Mouse (Mus musculus) neutrophil, adult 5-6 weeks (primary cell): ENCODE measurements around the gene Nol4l. TPM values are rescaled to one million over a fixed set of nuclear protein-coding genes. Genes with fewer than 3 reads are reported as not detected.
A peak's percentile ranks its signal among the peaks of the same experiment; 100 is the strongest.

ENCODE experiments used
- ATAC-seq: fragments of 151-379, 151-347 bp; 2 replicates; pipeline ENCODE4 v1.8.0; 2017; ENCODE audit warnings: mild to moderate bottlenecking, moderate TSS enrichment; ENCODE audit not compliant: insufficient number of reproducible peaks, poor library complexity, low FRiP score, severe bottlenecking; ENCODE audit errors: extremely low read depth
- total RNA-seq: library from RNA; stranded (forward); fragments of 200-1000 nt; gene quantifications from 2 replicates; pipeline ENCODE4 v1.2.3, GENCODE M21; 2017

Nol4l gene
- total RNA-seq, 1 experiment from 2014 or later, result 2.0 TPM

- ATAC-seq, result no peak
These were observed 37.0 kb downstream of the Nol4l start, which contains the start of gene 4930404H24Rik for GRCm38 (mm10) chr2:153492573-153493392. Gene 4930404H24Rik, plus strand, starts transcription at chr2:153492790.

GRCm38 (mm10) chr2:153492179-153492517 lies 37.6 kb downstream of the Nol4l start:
- ATAC-seq, result no peak

GRCm38 (mm10) chr2:153491512-153492178 lies 38.1 kb downstream of the Nol4l start:
- ATAC-seq, result no peak

- no peak for ATAC-seq
These were observed 38.8 kb downstream of the Nol4l start for GRCm38 (mm10) chr2:153490940-153491339.

GRCm38 (mm10) chr2:153490116-153490515 lies 39.7 kb downstream of the Nol4l start:
- ATAC-seq, result no peak

- no peak for ATAC-seq
These were observed 45.7 kb downstream of the Nol4l start for GRCm38 (mm10) chr2:153484071-153484470.

- no peak for ATAC-seq
These were observed 46.4 kb downstream of the Nol4l start for GRCm38 (mm10) chr2:153483118-153483983.

GRCm38 (mm10) chr2:153481861-153482120 lies 48.0 kb downstream of the Nol4l start:
- no peak for ATAC-seq

GRCm38 (mm10) chr2:153481108-153481860 lies 48.5 kb downstream of the Nol4l start:
- ATAC-seq, result no peak

GRCm38 (mm10) chr2:153479486-153479885 lies 50.3 kb downstream of the Nol4l start:
- no peak for ATAC-seq

- ATAC-seq, result peak; percentile 54
These were observed 51.2 kb downstream of the Nol4l start for GRCm38 (mm10) chr2:153478583-153478982.

GRCm38 (mm10) chr2:153475114-153476112 lies 54.4 kb downstream of the Nol4l start:
- ATAC-seq, result no peak

GRCm38 (mm10) chr2:153470983-153471382 lies 58.8 kb downstream of the Nol4l start:
- no peak for ATAC-seq

- ATAC-seq, result no peak
These were observed 60.0 kb downstream of the Nol4l start for GRCm38 (mm10) chr2:153469764-153470163.

GRCm38 (mm10) chr2:153469317-153469716 lies 60.5 kb downstream of the Nol4l start:
- no peak for ATAC-seq

- ATAC-seq, result no peak
These were observed 62.4 kb downstream of the Nol4l start for GRCm38 (mm10) chr2:153467372-153467771.

GRCm38 (mm10) chr2:153463257-153463656 lies 66.5 kb downstream of the Nol4l start:
- no peak for ATAC-seq

- no peak for ATAC-seq
These were observed 71.7 kb downstream of the Nol4l start for GRCm38 (mm10) chr2:153458022-153458441.
